Mouse (Mus musculus) forebrain, postnatal 0 days (tissue): ENCODE results near the gene Ubtd1. TPM values are rescaled to one million over a fixed set of nuclear protein-coding genes. Genes with fewer than 3 reads are reported as not detected.
A peak's percentile ranks its signal among the peaks of the same experiment; 100 is the strongest.

ENCODE experiments used
- ATAC-seq: fragments of 200-750 bp; cut with Nextera tagmentation; 2 replicates; pipeline ENCODE4 v1.8.0; 2017; ENCODE audit warnings: mild to moderate bottlenecking, moderate library complexity
- DNase-seq: peaks from one replicate; pipeline ENCODE4 v3.0.0-alpha.2; 2015
- H3K27ac ChIP-seq: fragments of 300-500 bp; sonication (generic); 2 replicates; pipeline ENCODE4 v1.5.1; 2014; ENCODE audit warnings: low read depth, mild to moderate bottlenecking, antibody characterized with exemption, low read length, moderate library complexity, mixed read lengths
- H3K27me3 ChIP-seq: fragments of 300-500 bp; sonication (generic); 2 replicates; pipeline ENCODE4 v1.6.1; 2014; ENCODE audit warnings: mild to moderate bottlenecking, low read length, mixed read lengths; ENCODE audit not compliant: insufficient read depth
- H3K36me3 ChIP-seq: fragments of 300-500 bp; sonication (generic); 2 replicates; pipeline ENCODE4 v1.6.1; 2014; ENCODE audit warnings: mild to moderate bottlenecking, moderate library complexity; ENCODE audit not compliant: insufficient read depth
- H3K4me1 ChIP-seq: fragments of 300-500 bp; sonication (generic); 2 replicates; pipeline ENCODE4 v1.6.1; 2014; ENCODE audit warnings: antibody characterized with exemption; ENCODE audit not compliant: insufficient read depth
- H3K4me2 ChIP-seq: fragments of 300-500 bp; sonication (generic); 2 replicates; pipeline ENCODE4 v1.6.1; 2014; ENCODE audit warnings: low read depth, mild to moderate bottlenecking, moderate library complexity
- H3K4me3 ChIP-seq: fragments of 300-500 bp; sonication (generic); 2 replicates; pipeline ENCODE4 v1.5.1; 2014; ENCODE audit warnings: low read depth, low read length, mixed read lengths
- H3K9ac ChIP-seq: fragments of 300-500 bp; sonication (generic); 2 replicates; pipeline ENCODE4 v1.6.1; 2014; ENCODE audit warnings: mild to moderate bottlenecking
- H3K9me3 ChIP-seq: fragments of 300-500 bp; sonication (generic); 2 replicates; pipeline ENCODE4 v1.6.1; 2016; ENCODE audit warnings: low read length
- CTCF ChIP-seq: sonication (generic); IDR thresholded peaks from 2 replicates; pipeline ENCODE4 v1.5.1; 2016; ENCODE audit warnings: antibody characterized with exemption, control low read depth, low read depth
- WGBS: fragments of 180-500 bp; shearing (Covaris S2); extraction: QIAGEN DNeasy Blood & Tissue Kit; methylation state at CpG from one replicate; pipeline ENCODE4 v1.1.7; 2014; 5-methylcytosine and 5-hydroxymethylcytosine counted together
- polyA plus RNA-seq: library from polyadenylated mRNA; unstranded; fragments of >200 nt; fragmentation: Nextera tagmentation; extraction: Ambion mirVana; gene quantifications from 2 replicates; pipeline ENCODE4 v1.2.1, GENCODE M21; 2015
- total RNA-seq: library from RNA; depleted of rRNA; stranded (reverse); fragments of >200 nt; gene quantifications from 2 replicates; pipeline ENCODE4 v1.2.3, GENCODE M21; 2014

The Ubtd1 gene
- total and polyA plus RNA-seq, 2 experiments from 2014 or later: 12.2 to 22.2 TPM

GRCm38 (mm10) chr19:42055881-42056280 is 74.3 kb downstream of the Ubtd1 start:
- DNase-seq (no peak), ATAC-seq (no peak)
- Histone ChIP-seq H3K4me2 (no peak overlapping the region), H3K4me1 (no peaks in the 10 kb centered on the region), H3K9ac (no peak overlapping the region), H3K27ac (no peak overlapping the region), H3K27me3 (no peaks in the 10 kb centered on the region), H3K4me3 (no peak overlapping the region), H3K36me3 (no peaks in the 10 kb centered on the region), H3K9me3 (no peaks in the 10 kb centered on the region)
- no peak for TF ChIP-seq CTCF
- 75% methylated on average over 2 of the region's 2 CpGs for WGBS

GRCm38 (mm10) chr19:42056719-42057409 is 75.3 kb downstream of the Ubtd1 start:
- no peaks in the 10 kb centered on the region for H3K4me1 ChIP-seq
- no peak overlapping the region for H3K4me2 ChIP-seq
- no peaks in the 10 kb centered on the region for H3K27me3 ChIP-seq
- DNase-seq: no peak
- no peak overlapping the region for H3K27ac ChIP-seq
- H3K36me3 ChIP-seq: no peaks in the 10 kb centered on the region
- H3K9me3 ChIP-seq: no peaks in the 10 kb centered on the region
- ATAC-seq: no peak
- no peak overlapping the region for H3K9ac ChIP-seq
- 92% methylated on average over 6 of the region's 6 CpGs for WGBS
- no peak overlapping the region for H3K4me3 ChIP-seq
- no peak for TF ChIP-seq CTCF

- 69% methylated on average over 7 of the region's 7 CpGs for WGBS
- H3K9ac ChIP-seq: no peak overlapping the region
- no peak for TF ChIP-seq CTCF
Observed at GRCm38 (mm10) chr19:42058426-42058825, 76.9 kb downstream of the Ubtd1 start.

GRCm38 (mm10) chr19:42061443-42061842 is 79.9 kb downstream of the Ubtd1 start:
- Histone ChIP-seq H3K27ac (no peak overlapping the region), H3K4me1 (no peaks in the 10 kb centered on the region), H3K9me3 (no peaks in the 10 kb centered on the region), H3K9ac (no peak overlapping the region), H3K36me3 (no peaks in the 10 kb centered on the region), H3K4me3 (no peak overlapping the region), H3K4me2 (no peak overlapping the region), H3K27me3 (no peaks in the 10 kb centered on the region)
- DNase-seq (no peak), ATAC-seq (no peak)
- 95% methylated on average over 7 of the region's 7 CpGs for WGBS
- TF ChIP-seq CTCF: no peak

More at GRCm38 (mm10) chr19:42058426-42058825, 76.9 kb downstream of the Ubtd1 start:
- Histone ChIP-seq H3K4me2 (no peak overlapping the region), H3K27ac (no peak overlapping the region), H3K4me3 (no peak overlapping the region), H3K27me3 (no peaks in the 10 kb centered on the region), H3K9me3 (no peaks in the 10 kb centered on the region), H3K4me1 (no peaks in the 10 kb centered on the region), H3K36me3 (no peaks in the 10 kb centered on the region)
- DNase-seq (no peak), ATAC-seq (no peak)

- no peaks in the 10 kb centered on the region for H3K9me3 ChIP-seq
- no peak for ATAC-seq
- H3K36me3 ChIP-seq: peaks cover 5% of the 10 kb centered on the region; the same call in 1 of the 2 replicates
- H3K27ac ChIP-seq: no peak overlapping the region
- no peak overlapping the region for H3K9ac ChIP-seq
- no peaks in the 10 kb centered on the region for H3K4me1 ChIP-seq
- no peak overlapping the region for H3K4me3 ChIP-seq
- H3K27me3 ChIP-seq: no peaks in the 10 kb centered on the region
- no peak overlapping the region for H3K4me2 ChIP-seq
- 87% methylated on average over 11 of the region's 11 CpGs for WGBS
- no peak for DNase-seq
- no peak for TF ChIP-seq CTCF
Observed at GRCm38 (mm10) chr19:42068441-42069240, 87.1 kb downstream of the Ubtd1 start.

- peak; percentile 10 for DNase-seq
- Histone ChIP-seq H3K4me1 (no peaks in the 10 kb centered on the region), H3K27me3 (no peaks in the 10 kb centered on the region), H3K4me3 (no peak overlapping the region), H3K4me2 (no peak overlapping the region), H3K27ac (no peak overlapping the region), H3K36me3 (peaks cover 11% of the 10 kb centered on the region; the same call in 1 of the 2 replicates), H3K9ac (no peak overlapping the region), H3K9me3 (no peaks in the 10 kb centered on the region)
- TF ChIP-seq CTCF: peak; percentile 62
- 64% methylated on average over 6 of the region's 6 CpGs for WGBS
- peak; percentile 36; the same call in 1 of the 2 replicates for ATAC-seq
Observed at GRCm38 (mm10) chr19:42069241-42069525, 87.6 kb downstream of the Ubtd1 start.

- Histone ChIP-seq H3K9me3 (no peaks in the 10 kb centered on the region), H3K9ac (no peak overlapping the region), H3K4me1 (no peaks in the 10 kb centered on the region), H3K27ac (no peak overlapping the region), H3K4me3 (no peak overlapping the region), H3K4me2 (no peak overlapping the region), H3K36me3 (peaks cover 30% of the 10 kb centered on the region), H3K27me3 (no peaks in the 10 kb centered on the region)
- TF ChIP-seq CTCF: peak; percentile 35; the same call in 1 of the 2 replicates
- WGBS: 68% methylated on average over 7 of the region's 7 CpGs
- DNase-seq (peak; percentile 8), ATAC-seq (no peak)
Observed at GRCm38 (mm10) chr19:42071221-42071620, 89.7 kb downstream of the Ubtd1 start.
